Mouse (Mus musculus): ENCODE data around the gene Efl1. TPM values are rescaled to one million over a fixed set of nuclear protein-coding genes. Genes with fewer than 3 reads are reported as not detected.

The Efl1 gene
- polyA plus RNA-seq, 1 experiment: 10.3 TPM

DNA sequence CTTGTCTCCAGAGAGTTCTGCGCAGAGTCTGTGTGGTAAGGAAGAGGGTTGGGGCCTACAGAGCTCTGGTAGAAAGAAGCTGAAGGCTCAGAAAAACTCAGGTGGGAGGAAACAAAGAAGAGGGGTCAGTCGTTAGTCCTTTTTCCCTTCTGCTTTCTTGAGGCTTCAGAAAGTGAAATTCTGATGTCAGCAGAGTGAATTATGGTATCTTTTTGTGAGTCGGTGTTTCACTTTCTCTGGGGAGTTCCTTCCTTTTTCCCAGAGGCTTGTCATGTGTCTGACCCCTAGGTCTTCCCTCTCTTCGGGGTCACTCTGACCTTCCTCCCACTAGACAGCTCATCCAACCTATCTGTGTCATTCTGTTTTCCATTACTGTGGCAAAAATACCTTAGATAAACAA is 153.8 kb downstream of the Efl1 start:
- no peak overlapping the region for H3K4me3 ChIP-seq (ENCODE audit: insufficient read depth, low read length)
- peak overlapping the region; percentile 71 for H3K27ac ChIP-seq (ENCODE audit: insufficient read depth, low read depth, low read length)
- TF ChIP-seq CTCF (IDR thresholded peaks at IDR 0.05; ENCODE audit: low read depth, low read length) (no peak), POLR2A (IDR thresholded peaks at IDR 0.05; ENCODE audit: borderline replicate concordance, low read depth, low read length) (no peak)
- H3K4me1 ChIP-seq (ENCODE audit: control insufficient read depth, insufficient read depth, low read length): peaks cover 16% of the 10 kb centered on the region

DNA sequence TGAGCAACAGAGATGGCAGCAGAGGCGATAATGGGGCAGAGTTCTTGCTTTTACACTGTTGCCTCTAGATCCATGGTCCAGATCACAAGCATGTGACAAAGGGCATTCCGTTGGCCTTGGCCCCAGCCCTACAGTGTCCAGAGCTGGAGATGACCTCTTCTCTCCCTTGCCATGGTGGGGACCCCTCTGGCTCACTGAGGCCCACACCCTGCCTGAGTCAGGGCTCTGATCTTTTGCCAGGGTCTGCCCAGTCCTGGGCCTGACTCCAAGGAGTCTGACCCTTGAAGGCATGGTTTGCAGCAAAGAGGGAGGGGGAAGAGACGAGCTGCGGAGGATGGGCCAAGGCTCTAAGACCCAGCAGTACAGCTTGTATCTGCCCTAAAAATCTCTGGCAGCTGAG is 159.8 kb downstream of the Efl1 start:
- H3K4me3 ChIP-seq (ENCODE audit: insufficient read depth, low read length): no peak overlapping the region
- no peaks in the 10 kb centered on the region for H3K4me1 ChIP-seq (ENCODE audit: control insufficient read depth, insufficient read depth, low read length)
- TF ChIP-seq CTCF (IDR thresholded peaks at IDR 0.05; ENCODE audit: low read depth, low read length) (no peak), POLR2A (IDR thresholded peaks at IDR 0.05; ENCODE audit: borderline replicate concordance, low read depth, low read length) (no peak)
- H3K27ac ChIP-seq (ENCODE audit: insufficient read depth, low read depth, low read length): no peak overlapping the region

DNA sequence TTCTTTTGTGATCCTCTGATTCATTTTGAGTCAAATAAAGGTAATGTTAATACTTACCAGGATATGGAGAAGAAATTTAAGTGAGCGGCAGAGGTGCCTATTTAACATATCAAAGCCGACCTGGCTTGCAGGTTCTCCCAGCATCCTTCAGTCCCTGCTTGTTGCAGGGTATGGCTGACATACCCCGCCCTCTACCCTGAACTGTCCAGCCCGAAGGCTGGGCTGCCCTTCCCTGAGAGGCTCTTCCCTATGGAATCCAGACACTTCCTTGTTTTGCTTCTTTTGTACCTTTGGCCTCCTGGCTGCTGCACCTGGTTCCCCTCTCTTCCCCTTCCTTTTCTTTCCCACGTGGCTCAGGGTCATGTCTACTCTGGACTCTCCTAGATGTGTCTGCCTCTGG is 160.7 kb downstream of the Efl1 start:
- Histone ChIP-seq H3K27ac (ENCODE audit: insufficient read depth, low read depth, low read length) (no peak overlapping the region), H3K4me3 (ENCODE audit: insufficient read depth, low read length) (no peak overlapping the region), H3K4me1 (ENCODE audit: control insufficient read depth, insufficient read depth, low read length) (no peaks in the 10 kb centered on the region)
- TF ChIP-seq POLR2A (IDR thresholded peaks at IDR 0.05; ENCODE audit: borderline replicate concordance, low read depth, low read length) (no peak), CTCF (IDR thresholded peaks at IDR 0.05; ENCODE audit: low read depth, low read length) (no peak)

DNA sequence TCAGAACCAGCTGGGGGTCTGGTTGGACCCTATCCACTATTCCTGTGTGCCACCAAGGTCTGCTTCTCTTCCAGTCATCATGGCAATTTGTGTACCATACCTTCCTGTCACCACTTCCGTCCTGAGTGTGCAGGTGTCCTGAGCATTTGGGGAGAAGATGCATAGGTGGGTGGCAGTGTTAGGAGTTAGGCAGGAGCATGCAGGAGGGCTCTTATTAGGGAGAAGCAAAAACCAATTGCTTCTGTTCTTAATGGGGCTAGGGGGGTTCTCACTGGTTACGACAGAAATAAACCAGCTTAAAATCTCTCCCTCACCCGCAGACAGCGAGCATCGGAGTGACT is 162.4 kb downstream of the Efl1 start:
- no peak for TF ChIP-seq POLR2A (IDR thresholded peaks at IDR 0.05; ENCODE audit: borderline replicate concordance, low read depth, low read length)
- no peak for TF ChIP-seq CTCF (IDR thresholded peaks at IDR 0.05; ENCODE audit: low read depth, low read length)
- no peaks in the 10 kb centered on the region for H3K4me1 ChIP-seq (ENCODE audit: control insufficient read depth, insufficient read depth, low read length)
- H3K27ac ChIP-seq (ENCODE audit: insufficient read depth, low read depth, low read length): no peak overlapping the region
- H3K4me3 ChIP-seq (ENCODE audit: insufficient read depth, low read length): no peak overlapping the region

DNA sequence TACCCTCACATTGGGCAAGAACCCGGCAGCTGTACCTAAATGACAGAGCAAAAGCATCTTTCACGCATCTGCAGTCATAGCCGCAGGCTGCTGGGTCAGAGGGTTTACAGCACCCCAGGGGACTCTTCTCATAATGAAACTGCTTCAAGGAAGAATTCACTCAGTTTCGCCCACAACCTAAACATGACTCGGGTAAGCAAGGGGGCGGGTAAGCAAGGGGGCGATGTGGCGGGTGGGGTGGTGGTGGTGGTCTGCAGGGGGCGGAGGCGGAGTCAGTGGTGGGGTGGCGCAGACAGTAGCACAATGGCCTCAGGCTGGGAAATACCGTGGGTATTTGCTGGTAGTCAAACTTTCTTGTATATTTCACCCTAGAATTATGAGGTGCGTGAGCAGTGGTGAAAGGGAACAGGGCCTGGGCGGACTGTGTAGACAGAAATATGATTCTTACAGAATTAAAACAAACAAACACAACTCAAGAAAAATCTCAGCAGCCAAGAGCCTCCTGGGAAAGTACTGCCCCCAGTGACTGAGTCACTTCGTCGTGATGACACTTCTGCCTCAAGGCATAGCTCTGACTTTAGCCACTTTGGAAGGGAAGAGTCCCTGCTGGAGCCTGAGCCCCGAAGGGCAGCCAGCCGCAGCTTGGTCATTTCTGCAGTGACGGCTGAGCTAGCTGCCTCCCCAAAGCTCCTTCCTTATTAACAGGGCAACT is 162.9 kb downstream of the Efl1 start:
- peaks cover 2% of the 10 kb centered on the region for H3K4me1 ChIP-seq (ENCODE audit: control insufficient read depth, insufficient read depth, low read length)
- no peak overlapping the region for H3K4me3 ChIP-seq (ENCODE audit: insufficient read depth, low read length)
- no peak overlapping the region for H3K27ac ChIP-seq (ENCODE audit: insufficient read depth, low read depth, low read length)
- no peak for TF ChIP-seq POLR2A (IDR thresholded peaks at IDR 0.05; ENCODE audit: borderline replicate concordance, low read depth, low read length)
- no peak for TF ChIP-seq CTCF (IDR thresholded peaks at IDR 0.05; ENCODE audit: low read depth, low read length)

DNA sequence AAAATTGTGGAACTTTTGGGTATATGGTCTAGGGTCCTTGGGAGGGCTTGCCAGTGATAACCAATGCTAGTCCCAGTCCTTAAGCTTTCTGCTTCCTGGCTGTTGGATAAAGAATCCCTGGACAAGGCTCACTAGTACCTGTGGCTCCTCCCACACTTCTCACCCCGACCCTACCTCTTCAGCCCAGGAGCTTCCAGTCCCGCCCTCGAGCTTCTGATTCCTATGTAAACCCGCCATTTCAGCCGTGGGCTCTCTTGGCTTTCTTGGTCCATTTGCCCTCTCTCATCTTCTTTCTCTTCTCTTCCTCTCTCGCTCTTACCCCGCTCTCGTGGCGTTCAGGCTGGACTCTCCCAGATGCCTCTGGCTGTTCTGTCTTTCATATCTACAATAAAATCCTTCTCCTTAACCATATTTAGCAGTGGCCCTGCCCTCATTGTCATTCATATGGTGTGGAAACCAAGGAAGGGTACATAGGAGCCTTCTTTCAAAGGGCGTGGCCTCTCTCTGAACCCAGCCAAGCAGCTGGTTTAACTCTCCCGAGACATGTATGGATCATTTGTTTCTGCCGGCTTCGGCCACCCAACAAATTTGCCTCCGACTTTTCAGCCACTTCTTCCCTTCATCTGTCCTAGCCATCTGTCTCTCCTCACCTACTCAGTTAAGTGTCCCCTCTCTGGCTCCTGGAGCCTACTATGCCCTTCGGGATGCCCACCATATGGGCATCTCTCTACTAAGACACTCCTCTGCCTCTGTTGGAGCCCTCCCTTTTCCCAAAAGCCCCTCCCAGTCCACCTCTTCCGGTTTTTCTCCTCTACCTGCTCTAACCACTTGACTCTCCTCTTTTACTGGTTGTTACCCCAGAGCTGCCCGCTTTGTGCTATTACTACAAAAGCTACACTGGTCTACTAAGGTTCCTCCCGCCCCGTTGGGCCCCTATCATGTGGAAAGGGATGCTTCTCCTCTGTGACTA is 164.1 kb downstream of the Efl1 start:
- H3K4me1 ChIP-seq (ENCODE audit: control insufficient read depth, insufficient read depth, low read length): peaks cover 5% of the 10 kb centered on the region
- no peak overlapping the region for H3K27ac ChIP-seq (ENCODE audit: insufficient read depth, low read depth, low read length)
- TF ChIP-seq CTCF (IDR thresholded peaks at IDR 0.05; ENCODE audit: low read depth, low read length) (no peak), POLR2A (IDR thresholded peaks at IDR 0.05; ENCODE audit: borderline replicate concordance, low read depth, low read length) (no peak)
- H3K4me3 ChIP-seq (ENCODE audit: insufficient read depth, low read length): no peak overlapping the region

DNA sequence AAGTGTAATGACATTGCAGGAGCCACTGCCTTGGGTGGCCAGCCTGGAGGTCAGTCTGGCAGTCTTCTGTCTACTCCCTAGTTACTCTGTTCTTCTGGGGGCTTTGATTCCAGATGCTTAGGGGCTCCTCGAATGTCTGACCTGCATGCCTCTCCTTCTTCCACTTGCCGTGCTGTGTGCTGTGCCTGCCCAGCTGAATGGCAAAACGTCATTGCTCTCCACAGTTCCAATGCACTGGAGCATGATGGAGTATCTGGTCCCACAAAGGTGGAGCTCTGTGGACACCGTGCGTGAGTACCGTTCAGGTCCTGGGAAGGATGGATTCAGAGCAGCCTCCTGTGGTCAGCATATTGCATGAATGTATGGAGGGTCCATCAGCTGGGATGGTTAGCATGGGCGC is 171.1 kb downstream of the Efl1 start:
- TF ChIP-seq POLR2A (IDR thresholded peaks at IDR 0.05; ENCODE audit: borderline replicate concordance, low read depth, low read length) (no peak), CTCF (IDR thresholded peaks at IDR 0.05; ENCODE audit: low read depth, low read length) (no peak)
- H3K4me1 ChIP-seq (ENCODE audit: control insufficient read depth, insufficient read depth, low read length): peaks cover 26% of the 10 kb centered on the region
- H3K27ac ChIP-seq (ENCODE audit: insufficient read depth, low read depth, low read length): no peak overlapping the region
- H3K4me3 ChIP-seq (ENCODE audit: insufficient read depth, low read length): no peak overlapping the region

DNA sequence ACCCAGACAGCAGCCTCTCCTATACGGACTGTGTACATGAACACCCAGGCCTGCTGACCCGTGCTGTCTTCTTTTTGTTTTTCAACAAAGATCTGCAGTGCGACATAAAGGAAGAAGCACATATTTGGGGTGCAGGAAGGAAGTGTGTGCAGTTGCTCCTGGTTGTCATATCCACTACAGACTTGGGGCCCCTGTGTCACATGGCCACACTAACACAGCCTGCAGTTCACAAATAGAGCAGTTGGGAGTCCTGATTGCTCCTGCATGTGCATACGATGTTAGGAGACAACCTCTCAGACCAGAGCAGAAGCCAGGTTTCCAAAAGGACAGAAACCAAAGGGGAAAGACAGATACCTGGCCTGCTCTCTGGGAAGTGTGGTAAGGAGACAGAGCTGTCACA is 172.2 kb downstream of the Efl1 start:
- H3K4me1 ChIP-seq (ENCODE audit: control insufficient read depth, insufficient read depth, low read length): peaks cover 26% of the 10 kb centered on the region
- peak overlapping the region; percentile 7; the same call in 1 of the 2 replicates for H3K27ac ChIP-seq (ENCODE audit: insufficient read depth, low read depth, low read length)
- TF ChIP-seq POLR2A (IDR thresholded peaks at IDR 0.05; ENCODE audit: borderline replicate concordance, low read depth, low read length) (no peak), CTCF (IDR thresholded peaks at IDR 0.05; ENCODE audit: low read depth, low read length) (no peak)
- no peak overlapping the region for H3K4me3 ChIP-seq (ENCODE audit: insufficient read depth, low read length)

DNA sequence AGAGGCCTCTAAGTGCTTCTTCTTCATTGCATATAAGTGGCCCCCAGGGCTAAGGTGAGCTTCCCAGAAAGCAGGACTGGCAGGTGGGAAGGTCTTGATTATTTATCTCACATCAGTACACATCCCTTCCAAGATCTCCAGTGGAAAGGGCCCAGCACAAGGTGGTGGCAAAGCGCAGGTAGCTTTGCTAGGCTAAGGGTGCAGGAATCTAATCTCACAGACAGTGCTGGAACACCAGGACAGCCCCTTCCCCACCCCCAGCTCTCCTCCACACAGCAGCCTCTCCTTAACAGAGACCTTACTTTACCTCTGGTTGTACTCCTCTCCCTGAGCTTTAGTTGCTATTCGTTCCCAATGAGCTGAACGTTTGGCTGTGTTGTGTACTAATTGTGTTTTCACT is 173.1 kb downstream of the Efl1 start:
- Histone ChIP-seq H3K4me1 (ENCODE audit: control insufficient read depth, insufficient read depth, low read length) (peaks cover 22% of the 10 kb centered on the region), H3K4me3 (ENCODE audit: insufficient read depth, low read length) (no peak overlapping the region), H3K27ac (ENCODE audit: insufficient read depth, low read depth, low read length) (no peak overlapping the region)
- no peak for TF ChIP-seq CTCF (IDR thresholded peaks at IDR 0.05; ENCODE audit: low read depth, low read length)
- no peak for TF ChIP-seq POLR2A (IDR thresholded peaks at IDR 0.05; ENCODE audit: borderline replicate concordance, low read depth, low read length)

DNA sequence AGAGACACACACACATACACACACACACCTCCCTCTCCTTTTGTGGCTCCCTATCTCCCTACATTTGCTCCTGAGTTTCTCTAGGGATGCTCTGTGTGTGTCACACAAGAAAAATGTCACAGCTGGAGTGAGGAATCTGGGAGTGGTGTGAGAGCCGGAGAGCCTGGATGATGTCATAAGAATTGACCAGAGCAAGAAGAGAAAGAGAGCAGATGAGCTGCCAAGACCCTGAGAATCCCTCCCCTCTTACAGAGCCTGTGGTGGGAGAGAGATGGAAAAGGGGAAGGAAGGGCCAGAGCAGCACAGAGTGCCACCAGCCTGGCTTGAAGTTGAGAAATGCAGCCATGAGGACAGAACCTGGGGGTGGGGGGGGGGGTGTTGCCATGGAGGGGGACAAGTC is 174.1 kb downstream of the Efl1 start:
- Histone ChIP-seq H3K27ac (ENCODE audit: insufficient read depth, low read depth, low read length) (no peak overlapping the region), H3K4me3 (ENCODE audit: insufficient read depth, low read length) (no peak overlapping the region)
- TF ChIP-seq CTCF (IDR thresholded peaks at IDR 0.05; ENCODE audit: low read depth, low read length): no peak
- TF ChIP-seq POLR2A (IDR thresholded peaks at IDR 0.05; ENCODE audit: borderline replicate concordance, low read depth, low read length): no peak

More for the DNA sequence above, 174.1 kb downstream of the Efl1 start:
- peaks cover 23% of the 10 kb centered on the region for H3K4me1 ChIP-seq (ENCODE audit: control insufficient read depth, insufficient read depth, low read length)

Other genes starting within 250 kb of the Efl1 start
- gene Saxo2, start 86 bp upstream of the Efl1 start, polyA plus RNA-seq (2012; ENCODE audit: insufficient read depth, insufficient read length, missing spikeins): 0.67 and 1.9 TPM in 2 replicates
- gene Mex3b, start 218.7 kb downstream of the Efl1 start, polyA plus RNA-seq (2012; ENCODE audit: insufficient read depth, insufficient read length, missing spikeins): 6.8 and 7.8 TPM in 2 replicates

Measured in bone marrow macrophage, adult 2 months (primary cell).